Mouse (Mus musculus) fat pad, adult 2 months (tissue): Measurements from ENCODE around the gene Phc3.

Experiments used
- DNase-seq: peaks from one replicate; pipeline ENCODE4 v3.0.0-alpha.2; 2011; ENCODE audit warnings: low read depth, low spot score; ENCODE audit errors: extremely low read depth

Phc3 gene

GRCm38 (mm10) chr3:30969104-30969581 lies at the start of gene Phc3:
Gene Phc3, minus strand, starts transcription at chr3:30969415.
- DNase-seq, result no peak

- no peak for DNase-seq
These were observed 48.4 kb upstream of the Phc3 start for GRCm38 (mm10) chr3:31017652-31018051.

- DNase-seq, result no peak
These were observed 47.5 kb upstream of the Phc3 start for GRCm38 (mm10) chr3:31016594-31017196.

- DNase-seq, result no peak
These were observed 46.6 kb upstream of the Phc3 start for GRCm38 (mm10) chr3:31015682-31016443.

- DNase-seq, result peak; percentile 97
These were observed 45.2 kb upstream of the Phc3 start for GRCm38 (mm10) chr3:31014374-31014773.

GRCm38 (mm10) chr3:31004320-31005209 lies 35.4 kb upstream of the Phc3 start:
- no peak for DNase-seq

GRCm38 (mm10) chr3:31001048-31001676 lies 31.9 kb upstream of the Phc3 start:
- no peak for DNase-seq

GRCm38 (mm10) chr3:31000018-31000407 lies 30.8 kb upstream of the Phc3 start:
- DNase-seq, result no peak

- DNase-seq, result peak; percentile 84
These were observed 30.3 kb upstream of the Phc3 start for GRCm38 (mm10) chr3:30999401-31000017.

- no peak for DNase-seq
These were observed 27.4 kb upstream of the Phc3 start for GRCm38 (mm10) chr3:30996688-30997014.

GRCm38 (mm10) chr3:30995899-30996687 lies 26.9 kb upstream of the Phc3 start:
- DNase-seq, result no peak

GRCm38 (mm10) chr3:30995283-30995898 lies 26.2 kb upstream of the Phc3 start, which contains the start of gene Prkci:
Gene Prkci, plus strand, starts transcription at chr3:30995747.
- peak; percentile 82 for DNase-seq

- no peak for DNase-seq
These were observed 25.6 kb upstream of the Phc3 start for GRCm38 (mm10) chr3:30994859-30995258.

GRCm38 (mm10) chr3:30993066-30993573 lies 23.9 kb upstream of the Phc3 start:
- DNase-seq, result no peak

GRCm38 (mm10) chr3:30992161-30992560 lies 22.9 kb upstream of the Phc3 start:
- no peak for DNase-seq

GRCm38 (mm10) chr3:30987396-30988318 lies 18.4 kb upstream of the Phc3 start:
- no peak for DNase-seq

GRCm38 (mm10) chr3:30982924-30983536 lies 13.8 kb upstream of the Phc3 start:
- no peak for DNase-seq
